Mouse (Mus musculus): ENCODE results near the gene Eif5a.

DNA sequence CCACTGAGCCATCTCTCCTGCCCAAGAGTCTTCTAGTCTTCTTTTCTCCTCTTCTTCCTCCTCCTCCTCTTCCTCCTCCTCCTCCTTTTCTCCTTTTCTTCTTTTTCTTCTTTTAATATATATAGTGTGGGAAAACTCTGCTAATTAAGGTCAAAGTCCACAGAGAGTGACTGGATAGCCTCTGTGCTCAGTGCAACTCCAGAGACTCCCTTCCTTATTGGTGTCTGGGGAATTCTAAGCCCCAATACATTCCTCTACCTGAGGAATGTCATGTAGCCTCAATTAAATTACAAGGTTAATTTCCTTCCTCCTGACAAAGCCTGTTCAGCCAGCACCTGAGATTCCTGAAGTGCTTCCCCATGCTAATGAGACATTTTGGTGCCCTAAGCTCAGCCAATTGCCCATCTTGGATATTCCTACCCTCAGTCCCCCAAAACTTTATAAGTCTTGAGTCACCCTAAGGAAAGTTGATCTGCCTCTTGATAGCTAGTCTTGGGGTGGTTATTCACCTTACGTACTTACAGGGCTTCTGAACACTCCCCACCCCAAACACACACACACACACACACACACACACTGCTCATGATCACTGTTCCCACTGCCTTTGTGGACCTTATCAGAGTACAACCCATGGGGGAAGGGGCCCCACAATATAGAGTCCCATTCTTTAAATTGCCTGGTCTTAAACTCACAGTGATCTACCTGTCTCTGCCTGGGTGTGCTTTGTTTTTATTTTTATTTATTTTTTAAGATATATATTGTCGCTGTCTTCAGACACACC is 51.3 kb downstream of the Eif5a start:
- TF ChIP-seq POLR2A (IDR thresholded peaks at IDR 0.05; ENCODE audit: low read depth, low read length) (no peak), CTCF (IDR thresholded peaks at IDR 0.05; ENCODE audit: extremely low read depth, insufficient read length, insufficient replicate concordance, low read depth, low read length) (no peak)

Measured in small intestine, adult 2 months (tissue).